Mouse (Mus musculus) lung, adult 2 months (tissue): ENCODE data around the gene Mbnl2.

ENCODE experiments used
- CTCF ChIP-seq: fragments of 200-500 bp; IDR thresholded peaks from 2 replicates; pipeline ENCODE4 v1.5.1; 2011; ENCODE audit warnings: mild to moderate bottlenecking, low read length, control low read depth; ENCODE audit not compliant: insufficient read depth
- POLR2A ChIP-seq: fragments of 200-500 bp; IDR thresholded peaks from 2 replicates; pipeline ENCODE4 v1.6.1; 2011; ENCODE audit warnings: low read depth, mild to moderate bottlenecking, control low read depth, low read length, borderline replicate concordance; ENCODE audit errors: extremely low read depth

DNA sequence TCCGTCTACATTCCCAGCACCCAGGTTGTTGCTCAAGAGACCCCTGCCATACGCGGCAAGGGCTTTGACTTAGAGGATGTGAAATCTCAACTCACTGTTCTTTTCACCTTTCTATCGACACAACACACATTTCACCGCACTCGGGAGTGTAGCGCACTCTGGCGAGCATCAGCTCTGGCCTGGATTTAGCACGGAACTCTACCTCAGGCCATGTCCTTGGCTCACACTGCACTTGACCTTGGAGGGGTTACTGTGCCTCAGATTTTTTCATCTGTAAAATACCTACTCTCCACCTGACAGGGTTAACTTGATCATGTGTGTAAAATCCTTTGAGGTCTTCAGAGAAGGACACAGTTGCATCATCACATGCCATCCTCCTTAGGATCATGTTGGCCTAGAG, 127.2 kb downstream of the Mbnl2 start:
- TF ChIP-seq POLR2A, result no peak
- no peak for TF ChIP-seq CTCF
